Mouse (Mus musculus) hematopoietic stem cell, adult 5-6 weeks (primary cell): ENCODE measurements at regions not wholly inside any gene's neighbourhood (a gene's known extent, or its start where the extent isn't known, plus 50 kb on each side); places are given as distances from the start of the nearest gene placed in this dataset.

Experiments used
- ATAC-seq, 2 experiments: fragments of 125-278 bp in 1 of 2; replicated peaks in 1 of 2; 2 replicates each; pipeline ENCODE4 v1.8.0; 2016 to 2017; ENCODE audit warnings: inconsistent platforms in 2 of 2, mild to moderate bottlenecking in 2 of 2, moderate number of reproducible peaks in 2 of 2, low read depth in 1 of 2, moderate TSS enrichment in 1 of 2; ENCODE audit not compliant: low FRiP score in 2 of 2, poor library complexity in 2 of 2, severe bottlenecking in 2 of 2, insufficient read depth in 1 of 2, low TSS enrichment in 1 of 2

DNA sequence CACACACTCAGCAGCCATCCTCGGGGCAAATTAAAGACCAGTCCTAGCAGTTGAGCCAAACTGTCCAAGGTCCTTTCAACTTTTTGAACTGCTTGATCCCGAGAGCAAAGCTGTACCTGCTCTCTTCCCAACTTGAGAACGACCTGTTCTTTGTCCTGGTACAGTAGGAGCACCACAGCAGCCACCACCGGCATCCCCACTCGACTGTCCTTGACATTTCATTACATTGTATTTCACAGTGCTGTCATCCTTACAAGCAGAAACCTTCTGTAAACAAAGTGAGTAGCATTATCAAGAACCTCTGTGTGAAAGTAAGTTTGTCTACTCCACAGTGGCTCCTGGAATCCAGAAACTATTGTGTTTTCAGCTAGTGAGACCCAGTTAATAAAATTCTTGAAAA, 240.2 kb upstream of the Zfp462 start:
- ATAC-seq, result no peak

- ATAC-seq, result no peak
Observed at GRCm38 (mm10) chr4:54709751-54710150, 235.1 kb upstream of the Zfp462 start.

DNA sequence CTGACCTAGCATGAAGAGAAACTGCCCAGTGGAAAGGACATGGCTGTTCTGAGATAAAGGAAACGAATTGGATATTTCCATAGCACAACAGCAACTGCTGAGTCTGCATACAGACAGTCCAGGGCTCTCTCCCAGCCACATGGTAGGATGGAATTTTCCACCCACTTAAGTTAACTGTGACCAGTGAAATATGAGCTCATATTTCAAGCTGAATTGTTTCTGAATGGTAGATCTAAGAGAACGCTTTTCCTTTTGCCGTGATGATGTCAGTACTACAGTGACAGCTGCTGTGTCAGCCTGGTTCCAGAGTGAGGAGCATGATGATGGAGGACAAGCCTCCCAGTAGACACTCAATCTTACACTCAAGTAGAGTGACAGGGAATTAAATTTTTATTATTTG, 231.9 kb upstream of the Zfp462 start:
- no peak for ATAC-seq

DNA sequence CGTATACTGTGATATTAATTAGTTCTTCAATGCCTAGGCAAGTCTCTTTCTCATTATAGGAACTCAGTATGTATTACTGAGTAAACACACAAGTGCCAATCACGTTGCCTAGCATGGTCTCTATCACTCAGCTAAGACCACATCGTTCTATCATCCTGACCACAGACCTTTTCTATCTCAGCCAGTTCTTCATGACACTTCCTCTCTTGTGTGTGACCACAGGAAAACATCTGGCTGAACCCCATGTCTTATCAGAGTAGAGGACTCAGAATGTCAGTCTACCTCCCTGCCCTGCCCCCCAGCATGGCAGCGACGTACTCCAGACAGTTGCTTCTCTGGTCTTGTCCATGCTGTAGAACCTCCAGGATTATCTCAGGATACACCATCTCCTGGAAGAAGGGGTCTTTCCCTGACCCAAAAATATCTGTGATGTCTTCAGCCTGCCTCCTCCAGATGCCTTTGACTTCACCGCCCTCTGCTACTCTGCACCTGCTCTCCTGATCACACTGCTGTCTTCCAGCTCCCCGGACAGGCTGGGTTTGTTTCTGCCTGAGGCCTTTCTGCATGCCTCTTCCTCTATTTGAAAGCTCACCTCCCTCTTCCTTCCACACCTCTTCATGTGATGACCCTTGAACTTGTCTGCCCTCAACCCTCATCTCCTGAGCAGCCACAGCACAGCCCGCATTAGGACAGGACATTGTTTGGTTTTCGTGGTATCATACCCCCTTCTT, 230.1 kb upstream of the Zfp462 start:
- peak; percentile 63 to 81 for ATAC-seq

- ATAC-seq, result no peak
Observed at GRCm38 (mm10) chr4:54718083-54718482, 226.8 kb upstream of the Zfp462 start.

DNA sequence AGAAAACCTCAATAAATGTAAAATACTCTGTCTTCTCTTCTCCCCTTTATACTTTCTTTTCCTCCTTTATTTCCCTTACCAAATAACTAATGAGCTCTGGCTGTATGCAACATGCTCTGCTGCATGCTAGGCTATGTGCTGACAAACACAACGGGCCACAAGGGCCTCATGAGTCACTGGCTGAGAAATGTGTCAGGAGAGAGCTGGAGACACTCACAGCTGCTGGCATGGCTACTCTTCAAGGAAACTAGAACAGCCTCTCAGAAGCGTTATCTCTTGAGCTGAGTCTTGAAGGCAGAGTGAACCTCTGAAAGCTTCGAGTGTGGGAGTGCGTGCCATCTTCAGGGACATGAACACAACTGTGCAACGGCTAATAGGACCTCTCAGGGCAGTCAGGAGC, 205.8 kb upstream of the Zfp462 start:
- no peak for ATAC-seq

DNA sequence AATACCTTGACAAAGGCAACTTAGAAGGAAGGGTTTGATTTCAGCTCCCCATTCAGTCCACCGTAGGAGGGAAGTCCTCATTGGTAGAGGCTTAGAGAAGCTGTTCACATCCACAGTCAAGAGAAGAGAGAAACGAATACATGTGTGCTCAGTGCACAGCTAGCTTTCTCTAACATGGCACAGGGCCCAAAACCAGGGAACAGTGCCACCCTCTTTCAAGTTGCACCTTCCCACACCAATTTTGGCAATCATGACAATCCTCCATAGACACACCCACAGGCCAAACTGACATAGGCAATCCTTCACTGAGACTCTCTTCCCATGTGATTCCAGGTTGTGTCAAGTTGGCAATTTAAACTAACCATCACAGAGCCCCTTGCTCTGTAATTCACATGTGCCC, 193.4 kb upstream of the Zfp462 start:
- no peak for ATAC-seq

DNA sequence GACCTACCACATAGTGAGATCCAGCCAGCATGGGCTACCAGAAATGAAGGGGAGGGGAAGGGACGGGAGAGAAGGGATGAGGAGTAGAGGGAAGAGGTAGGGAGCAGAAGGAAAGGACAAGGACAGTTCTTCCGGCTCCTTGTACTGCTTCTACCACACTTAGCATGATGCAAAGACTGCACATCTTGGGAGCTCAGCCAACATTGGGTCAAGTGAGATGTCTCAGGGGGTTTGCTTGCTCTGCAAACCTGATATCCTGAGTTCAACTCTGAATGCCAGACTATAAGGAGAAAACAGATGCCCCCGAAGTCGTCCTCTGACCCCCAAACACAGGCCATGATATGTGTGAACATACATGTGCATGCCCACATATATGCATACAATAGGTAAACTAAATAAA, 188.4 kb upstream of the Zfp462 start:
- ATAC-seq, result no peak

GRCm38 (mm10) chr4:54757715-54758500, 186.9 kb upstream of the Zfp462 start:
- peak; percentile 84 to 87 for ATAC-seq

DNA sequence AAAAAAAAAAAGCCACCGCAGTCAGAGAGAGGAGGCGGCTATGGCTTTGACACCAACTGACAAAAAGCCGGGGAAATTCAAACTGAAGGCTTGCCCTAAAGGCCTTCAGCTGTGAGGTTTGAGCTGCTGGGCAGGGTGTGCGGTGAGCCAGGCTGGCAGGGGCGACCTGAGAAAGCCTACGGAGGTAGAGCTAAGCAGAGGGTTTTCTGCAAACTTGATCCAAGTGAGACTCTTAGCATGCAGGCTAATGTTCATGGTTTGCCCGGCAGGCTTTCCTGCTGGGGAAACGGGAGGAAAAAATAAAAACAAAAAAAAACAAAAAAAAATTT, 186.4 kb upstream of the Zfp462 start:
- ATAC-seq, result no peak

DNA sequence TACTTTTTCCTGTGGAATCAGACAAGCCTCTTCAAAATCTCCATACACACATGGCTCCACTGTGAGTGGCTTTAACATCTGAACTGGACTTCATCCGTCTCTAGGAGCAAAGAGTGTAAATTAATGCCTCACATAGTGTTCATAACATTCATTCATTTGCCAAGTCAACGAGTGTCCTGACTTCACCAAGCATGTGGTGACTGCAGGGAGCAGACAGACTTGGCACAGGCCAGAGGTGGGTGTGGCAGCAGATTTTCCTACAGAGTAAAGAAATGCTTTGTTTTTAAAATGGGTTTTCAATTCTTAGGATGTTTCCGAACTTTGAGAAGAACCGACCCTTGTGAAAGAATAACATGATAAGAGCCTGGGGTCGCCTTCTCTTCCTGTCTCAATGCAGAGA, 183.6 kb upstream of the Zfp462 start:
- ATAC-seq, result no peak

DNA sequence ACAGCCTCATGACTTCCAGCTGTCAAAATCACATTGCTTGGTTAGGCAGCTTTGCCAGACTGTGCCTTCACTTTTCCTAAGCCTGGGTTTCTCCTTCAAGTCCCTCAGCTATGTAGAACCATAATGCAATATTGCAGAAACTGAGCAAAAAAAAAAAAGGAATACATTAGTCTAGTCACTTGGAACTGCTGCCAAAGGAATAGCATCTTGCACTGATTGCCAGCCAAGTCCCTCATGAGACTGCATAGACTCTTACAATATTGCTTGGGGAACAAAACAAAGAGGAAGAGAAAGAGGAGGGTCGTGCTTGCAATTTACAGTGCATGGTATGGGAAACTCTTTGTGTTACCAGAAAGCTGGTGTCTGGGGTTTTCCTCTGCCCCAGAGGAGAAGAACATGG, 179.8 kb upstream of the Zfp462 start:
- no peak for ATAC-seq

- no peak for ATAC-seq
Observed at GRCm38 (mm10) chr4:54767506-54768200, 177.2 kb upstream of the Zfp462 start.

DNA sequence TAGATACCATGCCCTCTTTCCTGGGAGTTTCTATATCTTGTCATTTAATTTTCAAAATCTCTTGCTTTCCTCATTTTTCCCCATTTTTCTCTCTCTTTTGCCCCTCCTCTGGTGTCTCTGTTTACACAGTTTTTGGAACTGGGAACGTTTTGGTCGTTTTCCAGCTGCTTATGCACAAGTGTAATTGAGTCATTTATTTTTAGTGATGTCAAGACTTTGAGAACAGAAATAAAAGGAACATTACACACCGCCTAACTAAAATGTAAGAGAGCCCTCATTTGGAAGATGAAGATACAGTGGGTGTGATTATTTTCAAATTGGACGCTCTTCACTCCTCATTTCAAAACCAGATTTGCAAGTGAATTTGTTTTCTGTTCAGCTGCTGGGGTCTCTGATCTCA, 176.0 kb upstream of the Zfp462 start:
- no peak for ATAC-seq

GRCm38 (mm10) chr4:54774066-54774465, 170.8 kb upstream of the Zfp462 start:
- ATAC-seq, result no peak

GRCm38 (mm10) chr4:54774717-54775116, 170.1 kb upstream of the Zfp462 start:
- no peak for ATAC-seq

DNA sequence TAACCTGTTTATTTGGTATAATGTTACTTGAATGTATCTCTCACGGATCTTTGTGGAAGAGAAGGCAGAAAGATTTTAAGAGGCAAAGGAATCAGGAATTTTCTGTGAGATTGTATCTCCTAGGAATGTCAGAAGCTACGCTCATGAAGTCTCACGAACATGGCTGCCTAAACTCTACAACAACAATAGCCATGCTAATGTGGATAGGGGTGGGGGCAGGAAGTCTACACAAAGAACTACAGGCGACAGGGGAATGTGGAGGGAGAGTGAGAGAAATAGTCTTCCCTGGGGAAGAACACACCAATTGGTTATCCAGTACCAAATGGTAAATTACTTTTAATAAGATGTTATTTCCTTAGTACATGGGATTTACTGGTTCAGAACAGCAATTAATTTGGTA, 164.3 kb upstream of the Zfp462 start:
- ATAC-seq, result no peak

GRCm38 (mm10) chr4:54791217-54791742, 153.6 kb upstream of the Zfp462 start:
- no peak for ATAC-seq
